10 mouse cellular contexts compared by ENCODE assay signal in the genomic region with DNA sequence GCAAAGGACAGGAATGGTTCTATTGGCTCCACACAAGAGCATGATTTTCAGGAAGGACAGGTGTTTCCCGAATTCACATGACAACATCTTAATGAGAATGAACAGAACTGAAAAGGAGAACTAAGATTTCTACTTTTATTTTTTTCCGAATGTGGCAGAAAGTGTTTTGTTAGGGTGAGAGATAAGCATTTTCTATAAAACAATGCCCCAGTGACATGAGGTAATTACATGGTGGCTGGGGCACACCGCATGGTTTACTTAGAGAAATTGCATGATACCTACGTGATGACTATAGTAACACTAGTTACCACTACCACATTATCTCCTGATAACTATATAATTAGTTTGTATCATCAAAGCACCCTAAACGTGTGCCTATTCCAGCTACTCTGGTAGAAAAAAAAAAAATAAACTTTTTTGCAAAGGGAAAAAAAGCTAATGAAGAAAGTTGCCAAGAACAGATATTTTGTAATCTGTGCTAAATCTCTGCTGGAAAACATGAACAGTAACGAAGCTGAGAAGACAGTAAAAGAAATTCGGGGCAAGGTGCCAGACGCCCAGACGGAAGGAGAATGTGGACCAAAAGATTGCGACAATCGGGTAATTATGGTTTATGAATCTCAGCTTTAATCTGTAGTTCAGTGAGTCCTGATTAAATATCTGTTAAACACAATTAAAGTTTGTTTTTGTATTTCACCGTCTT.
DNase-seq lines count a peak whose midpoint lies in the region; ATAC-seq and TF ChIP-seq lines count a peak whose summit lies in the region.
"Had no signal": no experiment of that assay in that cellular context is flagged by ENCODE, and none has a peak within 500 bp of the region (broad histone marks: within the 10 kb centered on the region; RNA-seq: fewer than 3 reads in every experiment).

No protein-coding gene starts in this region.

- H3K27me3 ChIP-seq in forebrain, postnatal 0 days (ENCODE audit: insufficient read depth, low read length), result no peaks in the 10 kb centered on the region
- no peaks in the 10 kb centered on the region for H3K27me3 ChIP-seq in forebrain, embryonic 13.5 days
- no peaks in the 10 kb centered on the region for H3K27me3 ChIP-seq in splenic B cell, adult 2 months (ENCODE audit: control insufficient read depth, insufficient read depth, low read length, poor library complexity, severe bottlenecking)

- no peak for TF ChIP-seq CTCF in forebrain, postnatal 0 days (IDR thresholded peaks at IDR 0.05; ENCODE audit: low read depth)
- no peak for TF ChIP-seq CTCF in layer of hippocampus, adult 2 months (conservative IDR thresholded peaks at IDR 0.05)

- H3K4me2 ChIP-seq in forebrain, postnatal 0 days (ENCODE audit: low read depth), result no peak overlapping the region
- H3K4me2 ChIP-seq in forebrain, embryonic 13.5 days, result no peak overlapping the region

- no peak overlapping the region for H3K4me3 ChIP-seq in forebrain, postnatal 0 days (ENCODE audit: low read depth, low read length)
- H3K4me3 ChIP-seq in forebrain, embryonic 13.5 days, result no peak overlapping the region
- H3K4me3 ChIP-seq in layer of hippocampus, adult 2 months, result no peak overlapping the region

- 0 out of 2 replicates have a peak, but pooled peaks cover 11% of the 10 kb centered on the region for H3K4me1 ChIP-seq in forebrain, postnatal 0 days (ENCODE audit: insufficient read depth)
- H3K4me1 ChIP-seq in forebrain, embryonic 13.5 days, result peaks cover 37% of the 10 kb centered on the region

- no peak for ATAC-seq in forebrain, postnatal 0 days
- ATAC-seq in forebrain, embryonic 13.5 days, result no peak
- ATAC-seq: activated CD4-positive, CD25-positive, alpha-beta regulatory T cell, adult 4 months had no signal

- H3K9ac ChIP-seq in forebrain, postnatal 0 days, result no peak overlapping the region
- no peak overlapping the region for H3K9ac ChIP-seq in forebrain, embryonic 13.5 days

- 31% methylated on average over 12 of the region's 12 CpGs for WGBS in forebrain, postnatal 0 days
- 57% methylated on average over 12 of the region's 12 CpGs for WGBS in forebrain, embryonic 13.5 days

- no peak overlapping the region for H3K27ac ChIP-seq in forebrain, postnatal 0 days (ENCODE audit: low read depth, low read length)
- no peak overlapping the region for H3K27ac ChIP-seq in forebrain, embryonic 13.5 days
- H3K27ac ChIP-seq in layer of hippocampus, adult 2 months, result peak overlapping the region; percentile 39

- no peaks in the 10 kb centered on the region for H3K9me3 ChIP-seq in forebrain, postnatal 0 days (ENCODE audit: low read length)
- no peaks in the 10 kb centered on the region for H3K9me3 ChIP-seq in forebrain, embryonic 13.5 days (replicated peaks)

- DNase-seq in forebrain, postnatal 0 days, result peak; percentile 73
- peak; percentile 70 for DNase-seq in urinary bladder, postnatal 14 days (ENCODE audit: low spot score)
- no peak for DNase-seq in urinary bladder, postnatal 10 days (ENCODE audit: low spot score)
- peak; percentile 64 to 73 for DNase-seq in layer of hippocampus, adult 2 months (ENCODE audit: low spot score in 2 of 2)
- peak; percentile 29 for DNase-seq in splenic B cell, adult 2 months (ENCODE audit: low read depth, low spot score)
- no peak for DNase-seq in spleen, adult 18-20 months
- no peak for DNase-seq in spleen, adult 12 weeks (ENCODE audit: low spot score)
- DNase-seq: heart, postnatal 10 days had no signal

- H3K36me3 ChIP-seq in forebrain, postnatal 0 days (ENCODE audit: insufficient read depth), result no peaks in the 10 kb centered on the region
- H3K36me3 ChIP-seq in forebrain, embryonic 13.5 days (ENCODE audit: poor library complexity, severe bottlenecking), result no peaks in the 10 kb centered on the region
- H3K36me3 ChIP-seq in splenic B cell, adult 2 months (ENCODE audit: control insufficient read depth, insufficient read depth, low read length, poor library complexity, severe bottlenecking), result no peaks in the 10 kb centered on the region

Comparison
In these comparisons a context has a peak if more than half of its experiments do, and no peak if none do; other contexts are left out.
1. DNase-seq: peak in forebrain, postnatal 0 days (single experiment), urinary bladder, postnatal 14 days (single experiment), layer of hippocampus, adult 2 months (2 of 2) and splenic B cell, adult 2 months (single experiment); none in urinary bladder, postnatal 10 days (single experiment), spleen, adult 18-20 months (0 of 2) and spleen, adult 12 weeks (single experiment).